Mouse (Mus musculus): ENCODE data around the gene Klrg2. TPM values are rescaled to one million over a fixed set of nuclear protein-coding genes. Genes with fewer than 3 reads are reported as not detected.
"Not testable (repeated sequence)": the region's sequence is repeated elsewhere in the genome, so short reads cannot be mapped to it uniquely, and the experiment has no call there.

The Klrg2 gene
- under 1 TPM; 0.19 to 0.65 (median 0.46) TPM for total RNA-seq (2022)

DNA sequence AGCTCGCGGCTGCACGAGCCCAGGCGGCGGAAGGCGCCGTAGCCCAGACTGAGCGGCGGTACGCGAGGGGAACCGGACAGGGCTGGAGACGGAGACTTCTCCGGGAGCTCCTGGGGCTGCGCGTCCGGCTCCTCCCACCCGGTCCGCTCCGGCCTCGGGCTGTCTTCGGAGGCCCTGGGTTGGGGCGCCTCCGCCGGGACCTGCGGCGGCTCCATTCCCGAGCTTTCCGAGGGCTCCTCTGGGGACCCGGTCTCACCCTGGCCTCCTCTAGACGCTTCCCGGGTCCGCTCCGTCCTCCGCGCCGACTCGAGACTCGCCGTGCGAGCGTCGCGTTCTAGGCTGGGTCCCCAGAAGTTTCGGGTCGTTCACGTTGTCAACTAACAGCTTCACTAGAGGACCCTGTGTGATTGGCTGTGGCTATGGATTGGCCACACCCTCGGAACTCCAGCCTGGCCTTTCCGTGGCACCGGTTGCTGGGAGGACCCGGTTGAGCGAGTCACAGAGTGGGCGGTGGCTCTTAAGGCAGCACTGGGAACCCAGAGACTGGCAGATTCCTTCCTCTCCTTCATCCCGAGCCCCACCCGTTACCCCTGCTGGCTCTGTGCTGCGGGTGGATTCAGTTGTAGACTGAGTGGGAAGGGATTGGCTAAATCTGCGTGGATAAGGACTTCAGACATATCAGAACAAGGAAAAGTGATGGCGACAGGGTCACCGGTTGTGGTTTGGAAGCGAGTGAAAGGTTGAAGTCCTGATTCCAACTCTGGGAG, at the start of gene Klrg2:
Klrg2 (minus strand) TSS at position 391 of the 767 bp plus-strand sequence.
- peak; percentile 68 for DNase-seq (ENCODE audit: low spot score)

DNA sequence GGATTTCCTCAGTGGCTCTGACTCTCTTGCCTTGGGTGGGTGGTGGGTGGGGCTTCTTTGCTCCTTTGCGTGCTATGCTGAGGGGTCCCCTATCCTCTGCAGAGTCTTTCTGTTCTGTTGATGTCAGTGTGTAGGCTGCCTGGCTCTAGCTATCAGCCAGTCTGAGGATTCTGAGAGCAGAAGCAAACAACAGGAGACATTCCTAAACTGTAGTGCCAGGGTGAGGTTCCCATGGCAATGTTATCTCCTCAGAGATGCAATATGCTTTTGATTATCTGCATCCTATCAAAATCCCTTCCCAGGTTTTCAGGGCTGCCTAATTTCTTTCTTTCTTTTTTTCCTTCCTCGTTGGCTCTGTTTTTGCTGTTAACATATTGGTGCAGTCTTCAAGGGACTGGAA, 45.5 kb upstream of the Klrg2 start:
- no peak for DNase-seq (ENCODE audit: low spot score)

DNA sequence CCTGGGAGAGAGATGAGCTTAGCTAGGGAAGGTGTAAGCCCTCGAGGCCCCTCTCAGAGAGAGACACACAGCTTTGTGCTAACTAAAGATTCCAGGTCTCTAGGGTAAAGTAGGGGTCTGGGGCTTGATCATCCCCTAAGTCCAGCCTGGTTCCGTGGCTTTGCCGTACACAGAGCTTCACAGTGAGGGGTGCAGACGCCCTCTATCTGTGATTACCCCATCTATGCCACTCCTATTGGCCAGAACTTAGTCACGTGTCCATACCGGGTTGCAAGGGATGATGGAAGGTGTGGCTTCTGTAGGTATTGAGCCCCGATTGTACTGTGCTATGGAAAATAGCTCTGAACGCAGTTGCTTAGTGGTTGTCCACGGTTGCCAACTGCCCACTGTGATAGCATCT, 40.6 kb upstream of the Klrg2 start:
- DNase-seq (ENCODE audit: low spot score): no peak

DNA sequence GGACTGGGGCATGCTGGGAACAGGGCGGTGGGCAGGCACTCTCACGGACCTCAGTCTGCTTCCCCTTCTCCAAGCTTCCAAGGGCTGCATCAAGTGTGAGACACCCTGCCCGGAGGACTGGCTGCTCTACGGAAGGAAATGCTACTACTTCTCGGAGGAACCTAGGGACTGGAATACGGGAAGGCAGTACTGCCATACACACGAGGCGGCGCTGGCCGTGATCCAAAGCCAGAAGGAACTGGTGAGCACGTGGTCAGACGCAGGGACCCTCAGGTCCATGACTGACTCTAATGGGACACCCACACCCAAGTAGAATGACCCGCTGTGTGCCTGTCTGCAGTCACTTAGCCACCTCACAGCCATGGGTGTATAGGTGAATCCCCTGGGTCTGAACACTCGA, 39.7 kb upstream of the Klrg2 start:
- DNase-seq (ENCODE audit: low spot score): no peak

DNA sequence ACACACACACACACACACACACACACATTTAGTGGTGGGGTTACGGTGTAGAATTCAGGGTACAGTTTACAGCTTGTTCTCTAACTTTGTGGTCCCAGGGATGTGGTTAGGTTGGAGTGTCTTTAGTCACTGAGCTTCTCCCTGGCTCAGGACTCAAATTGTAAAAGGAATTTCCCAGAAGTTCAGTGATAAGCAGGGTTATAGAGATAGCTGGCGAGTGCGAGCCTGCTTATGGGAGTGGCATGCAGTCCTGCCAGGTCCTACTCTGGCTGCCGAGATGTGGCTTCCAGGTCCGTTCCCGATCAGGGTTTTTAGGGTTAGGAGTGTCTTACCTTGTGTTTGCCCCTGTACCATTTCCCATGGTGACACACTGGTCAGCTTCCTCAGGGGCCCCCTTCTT, 39.2 kb upstream of the Klrg2 start:
- DNase-seq (ENCODE audit: low spot score): no peak

- DNase-seq (ENCODE audit: low spot score): no peak
Measured at GRCm38 (mm10) chr6:38672011-38672410, 35.0 kb upstream of the Klrg2 start.

- DNase-seq (ENCODE audit: low spot score): no peak
Measured at GRCm38 (mm10) chr6:38671270-38671669, 34.2 kb upstream of the Klrg2 start.

DNA sequence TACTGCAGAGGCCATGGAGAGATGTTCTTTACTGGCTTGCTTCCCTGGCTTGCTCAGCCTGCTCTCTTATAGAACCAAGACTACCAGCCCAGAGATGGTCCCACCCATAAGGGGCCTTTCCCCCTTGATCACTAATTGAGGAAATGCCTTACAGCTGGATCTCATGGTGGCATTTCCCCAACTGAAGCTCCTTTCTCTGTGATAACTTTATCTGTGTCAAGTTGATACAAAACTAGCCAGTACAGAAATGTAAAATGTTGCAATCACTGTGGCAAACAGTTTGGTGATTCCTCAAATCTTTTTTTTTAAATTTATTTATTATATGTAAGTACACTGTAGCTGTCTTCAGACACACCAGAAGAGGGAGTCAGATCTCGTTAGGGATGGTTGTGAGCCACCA, 33.4 kb upstream of the Klrg2 start:
- DNase-seq (ENCODE audit: low spot score): not testable (repeated sequence)

DNA sequence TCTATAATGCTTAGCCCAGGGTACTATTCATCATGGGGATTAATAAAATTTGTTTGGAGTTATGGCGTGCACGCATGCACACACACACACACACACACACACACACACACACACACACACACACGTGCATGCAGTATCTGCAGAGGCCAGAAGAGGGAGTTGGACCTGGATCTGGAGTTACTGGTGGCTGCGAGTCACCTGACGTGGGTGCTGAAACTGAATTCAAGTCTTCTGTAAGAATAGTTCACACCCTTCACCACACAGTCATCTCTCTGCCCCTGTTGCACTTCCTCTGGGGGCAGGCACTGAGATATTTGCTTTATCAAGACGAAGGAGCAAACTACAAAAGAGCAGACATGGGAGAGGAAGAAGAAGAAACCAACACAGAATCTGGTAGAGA, 32.5 kb upstream of the Klrg2 start:
- DNase-seq (ENCODE audit: low spot score): no peak

DNA sequence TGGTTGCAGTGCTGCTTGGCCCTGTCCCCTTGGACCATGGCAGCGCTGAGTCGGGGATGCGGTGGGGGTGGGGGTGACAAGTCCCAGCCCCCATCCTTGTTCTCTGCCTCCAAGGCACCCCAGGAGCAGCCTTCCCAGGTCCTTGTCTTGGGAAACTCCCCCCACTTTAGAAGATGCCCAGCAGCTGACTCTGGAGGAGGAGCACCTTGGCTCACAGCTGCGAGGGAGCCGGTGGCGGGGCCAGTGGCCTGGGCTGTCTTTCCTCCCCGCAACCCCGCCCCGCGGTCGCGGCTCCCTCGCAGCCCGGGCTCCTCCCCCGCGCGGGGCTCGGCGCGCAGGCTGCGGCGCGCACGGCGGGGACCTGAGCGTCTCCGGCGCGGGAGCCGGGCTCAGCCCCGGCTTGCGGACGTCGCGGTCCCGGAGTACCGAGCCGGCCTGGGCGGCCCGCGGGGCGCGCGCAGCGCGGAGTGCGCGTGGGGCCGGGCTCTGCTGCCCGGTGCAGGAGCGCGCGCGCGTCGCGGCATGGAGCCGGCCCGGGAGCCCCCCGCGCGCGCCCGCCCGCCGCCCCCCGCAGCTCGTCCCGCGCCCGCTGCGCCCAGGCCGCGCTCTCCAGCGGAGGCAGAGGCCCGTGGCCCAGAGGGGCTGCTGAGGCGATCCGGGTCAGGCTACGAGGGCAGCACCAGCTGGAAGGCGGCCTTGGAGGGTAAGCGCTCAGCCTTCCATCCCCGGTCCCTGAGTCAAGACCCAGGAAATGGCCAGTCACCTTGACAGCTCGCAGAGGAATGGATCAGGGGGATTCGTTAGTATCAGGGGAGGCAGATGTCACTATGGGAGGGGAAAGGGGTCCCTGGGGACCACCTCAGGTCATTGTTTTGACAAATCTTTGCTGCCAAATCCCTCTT, 25.9 kb upstream of the Klrg2 start, which contains the start of gene Clec2l:
Clec2l (plus strand) TSS at position 356 of the 902 bp plus-strand sequence.
- DNase-seq (ENCODE audit: low spot score): no peak

- no peak for DNase-seq (ENCODE audit: low spot score)
Measured at GRCm38 (mm10) chr6:38661626-38662025, 24.6 kb upstream of the Klrg2 start.

- DNase-seq (ENCODE audit: low spot score): peak; percentile 42
Measured at GRCm38 (mm10) chr6:38650263-38650937, 13.4 kb upstream of the Klrg2 start.

- no peak for DNase-seq (ENCODE audit: low spot score)
Measured at GRCm38 (mm10) chr6:38649545-38649944, 12.5 kb upstream of the Klrg2 start.

DNA sequence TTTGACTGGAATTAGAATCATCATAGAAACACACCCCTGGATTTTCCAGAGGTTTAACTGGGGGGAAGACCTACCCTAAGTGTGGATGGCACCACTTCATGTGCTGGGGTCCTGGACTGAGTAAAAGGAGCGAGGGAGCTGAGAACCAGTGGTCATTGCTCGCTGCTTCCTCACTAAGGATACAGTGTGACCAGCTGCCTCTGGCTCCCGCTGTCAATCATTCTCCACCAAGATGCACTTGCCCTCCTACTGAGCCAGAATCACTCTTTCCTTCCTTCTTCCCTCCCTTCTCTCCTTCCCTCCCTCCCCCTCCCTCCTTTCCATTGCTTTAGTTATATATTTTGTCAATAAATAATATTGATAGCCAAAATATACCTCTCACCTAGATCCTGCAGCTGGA, 6.0 kb upstream of the Klrg2 start:
- DNase-seq (ENCODE audit: low spot score): no peak

DNA sequence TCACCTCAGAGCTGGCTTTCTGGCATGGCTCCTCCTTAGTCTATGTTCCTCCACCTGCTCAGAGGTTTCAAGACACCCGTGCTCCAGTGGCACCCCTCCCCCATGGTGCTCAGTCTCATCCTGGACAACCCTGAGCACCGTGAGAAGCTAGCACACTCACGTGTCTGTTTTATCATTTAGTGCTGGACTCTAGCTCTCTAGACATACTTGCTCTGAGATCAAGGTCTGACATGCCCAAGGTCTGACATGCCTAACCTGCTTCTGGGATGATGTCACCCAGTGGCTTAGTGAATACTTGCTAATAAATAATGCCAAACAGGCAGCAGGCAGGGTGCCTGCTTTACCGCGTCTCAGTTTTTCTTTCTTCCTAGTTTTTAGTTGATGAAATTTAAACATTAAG, 5.6 kb upstream of the Klrg2 start:
- no peak for DNase-seq (ENCODE audit: low spot score)

- no peak for DNase-seq (ENCODE audit: low spot score)
Measured at GRCm38 (mm10) chr6:38641645-38642044, 4.6 kb upstream of the Klrg2 start.

DNA sequence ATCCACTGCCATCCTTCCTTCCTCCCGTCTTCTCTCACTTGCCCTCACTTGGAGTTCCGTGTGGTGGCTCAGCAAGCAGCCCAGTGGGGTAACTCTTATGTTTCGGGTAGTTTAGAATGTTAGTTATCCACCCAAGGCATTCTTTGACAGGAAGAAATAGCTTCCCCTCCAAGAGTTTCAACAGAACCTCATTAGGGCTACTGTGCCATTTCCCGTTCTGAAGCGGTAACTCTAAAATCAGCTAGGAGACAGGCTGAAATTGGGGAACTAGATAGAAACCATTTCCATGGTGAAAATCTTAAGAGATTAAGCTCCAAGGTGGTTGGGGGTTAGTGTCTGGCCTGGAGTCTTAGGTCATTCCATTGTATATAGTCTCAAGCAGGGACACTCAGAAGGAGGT, 4.2 kb upstream of the Klrg2 start:
- no peak for DNase-seq (ENCODE audit: low spot score)

DNA sequence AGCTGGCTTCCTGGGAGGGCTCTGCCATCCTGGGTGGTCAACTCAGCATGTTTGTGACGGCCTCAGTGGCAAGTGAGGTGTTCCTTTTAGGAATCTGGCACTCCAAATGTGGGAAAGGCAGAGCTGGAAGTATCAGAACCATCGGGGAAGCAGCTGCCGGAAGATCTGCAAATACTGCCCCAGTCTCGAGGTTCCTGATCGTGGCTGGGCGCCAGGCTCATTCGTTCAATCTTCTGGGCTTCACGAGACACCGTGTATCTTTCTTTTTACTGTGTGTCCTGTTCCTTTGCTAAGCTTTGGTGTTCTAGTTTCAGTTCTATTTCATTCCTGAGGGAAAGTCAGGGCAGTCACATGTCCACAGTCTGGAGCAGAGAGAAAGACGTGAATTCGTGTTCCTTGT, 3.4 kb upstream of the Klrg2 start:
- no peak for DNase-seq (ENCODE audit: low spot score)

DNA sequence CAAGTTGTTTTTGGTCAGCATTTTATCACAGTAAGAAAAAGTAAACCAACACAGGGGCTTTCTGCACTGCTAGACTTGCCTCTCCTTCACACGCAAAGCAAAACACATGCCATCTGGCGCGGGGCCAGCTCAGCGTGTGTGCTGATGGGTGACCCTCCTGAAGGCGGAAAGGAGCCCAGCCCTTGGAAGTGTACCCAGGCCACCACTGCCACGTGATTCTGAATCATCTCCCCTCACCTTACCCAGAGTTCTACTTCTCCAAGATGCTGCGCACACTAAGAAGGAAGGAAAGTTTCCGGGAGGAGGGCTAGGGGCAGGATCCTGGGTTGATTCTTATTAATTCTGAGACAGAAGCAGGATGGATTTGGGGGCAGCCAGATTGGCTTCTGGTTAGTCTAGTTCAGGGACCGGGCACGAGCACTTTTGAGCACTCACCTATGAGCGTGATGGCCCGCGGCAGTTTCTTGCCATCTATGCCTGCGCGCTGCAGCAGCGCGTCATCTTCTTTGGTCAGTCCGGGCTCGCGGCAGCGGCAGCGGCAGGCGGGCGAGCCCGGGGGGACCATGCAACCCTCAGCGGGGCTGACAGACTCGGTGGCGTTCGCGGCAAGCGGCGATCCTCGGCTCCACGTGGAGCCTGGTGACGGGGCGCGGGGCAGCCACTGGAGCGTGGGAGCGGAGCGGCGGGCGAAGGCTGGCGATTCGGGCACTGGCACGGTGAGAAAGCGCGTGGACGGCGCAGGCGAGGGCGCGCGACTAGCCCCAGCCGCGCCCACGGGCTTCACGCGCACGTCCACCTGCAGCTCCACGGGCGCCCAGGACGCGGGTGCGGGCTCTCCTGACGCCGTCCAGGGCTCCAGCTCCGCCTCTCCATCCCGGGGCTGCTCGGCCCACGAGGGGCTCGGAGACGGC, 846 bp downstream of the Klrg2 start:
- DNase-seq (ENCODE audit: low spot score): no peak

DNA sequence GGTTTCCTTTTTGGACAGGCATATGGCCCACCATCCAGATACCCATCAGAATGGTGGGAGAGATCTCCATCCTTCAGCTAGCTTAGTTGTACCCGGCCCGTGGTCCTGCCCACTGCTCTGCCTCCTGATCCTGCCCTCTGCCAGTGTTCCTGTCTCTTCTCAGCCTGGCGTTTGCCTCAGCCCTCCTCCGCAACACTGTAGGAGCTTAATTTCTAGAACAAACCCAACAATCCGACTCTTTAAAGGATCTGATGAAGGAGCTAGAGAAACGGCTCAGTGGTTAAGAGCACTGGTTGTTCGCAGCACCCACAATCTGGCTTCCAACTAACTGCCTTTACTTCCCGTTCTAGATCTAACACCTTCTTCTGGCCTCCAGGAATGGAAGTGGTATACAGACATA, 2.6 kb downstream of the Klrg2 start:
- no peak for DNase-seq (ENCODE audit: low spot score)

DNA sequence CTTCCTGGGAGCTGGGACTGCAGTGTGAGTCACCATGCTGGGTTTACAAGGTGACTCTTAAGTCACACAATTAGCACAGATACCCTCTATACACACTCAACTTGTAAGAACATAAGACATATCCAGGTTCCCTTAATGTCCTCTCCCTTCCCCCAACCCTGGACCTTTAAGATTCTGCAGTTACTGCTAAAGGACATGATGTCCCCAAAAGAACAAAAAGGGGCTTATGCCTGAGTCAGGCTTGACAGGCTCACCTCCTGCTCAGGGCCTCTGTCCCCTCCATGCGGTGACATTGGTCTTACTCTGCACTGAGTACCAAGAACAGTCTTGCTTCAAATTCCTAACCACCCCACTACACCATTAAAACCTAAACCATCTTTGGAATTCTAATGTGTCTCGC, 4.2 kb downstream of the Klrg2 start:
- DNase-seq (ENCODE audit: low spot score): no peak

Measured in heart, adult 8-10 months (tissue).